Comparison of ENCODE assay signal across 24 mouse cellular contexts in the genomic region with DNA sequence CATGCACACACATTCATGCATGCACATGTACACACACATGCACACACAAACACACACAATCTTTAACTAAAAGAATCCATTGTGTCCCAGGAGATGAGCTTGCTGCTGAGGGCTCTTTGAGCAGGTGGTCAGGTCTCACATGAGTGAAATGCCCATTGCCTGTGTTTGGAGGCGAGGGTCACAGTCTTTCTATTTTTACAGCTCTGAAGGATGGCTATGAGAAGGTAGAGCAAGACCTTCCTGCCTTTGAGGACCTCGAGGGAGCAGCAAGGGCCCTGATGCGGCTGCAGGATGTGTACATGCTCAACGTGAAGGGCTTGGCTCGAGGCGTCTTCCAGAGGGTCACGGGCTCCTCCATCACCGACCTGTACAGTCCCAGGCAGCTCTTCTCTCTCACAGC. TPM values are rescaled to one million over a fixed set of nuclear protein-coding genes. Genes with fewer than 3 reads are reported as not detected.
DNase-seq lines count a peak whose midpoint lies in the region; ATAC-seq and TF ChIP-seq lines count a peak whose summit lies in the region.
"Had no signal": no experiment of that assay in that cellular context is flagged by ENCODE, and none has a peak within 500 bp of the region (broad histone marks: within the 10 kb centered on the region; RNA-seq: fewer than 3 reads in every experiment).

No protein-coding gene starts in this region.

- no peak for TF ChIP-seq CTCF in liver, postnatal 0 days (IDR thresholded peaks at IDR 0.05; ENCODE audit: low read depth)

- H3K9ac ChIP-seq in liver, postnatal 0 days (replicated peaks): no peak overlapping the region
- no peak overlapping the region for H3K9ac ChIP-seq in liver, embryonic 11.5 days (ENCODE audit: low read depth, low read length)
- H3K9ac ChIP-seq in neural tube, embryonic 15.5 days (replicated peaks): no peak overlapping the region
- H3K9ac ChIP-seq: embryonic facial prominence, embryonic 13.5 days; embryonic facial prominence, embryonic 15.5 days had no signal

- peak; percentile 85 for DNase-seq in heart, adult 11 months
- DNase-seq in heart, postnatal 36 days: no peak
- peak; percentile 9 for DNase-seq in liver, postnatal 0 days
- DNase-seq in liver, embryonic 11.5 days (ENCODE audit: low spot score): no peak
- peak; percentile 10 for DNase-seq in neural tube, embryonic 10.5 days (ENCODE audit: extremely low spot score, low spot score)
- DNase-seq in layer of hippocampus, postnatal 14 days (ENCODE audit: low spot score in 2 of 2): no peak
- DNase-seq: adrenal gland, adult 2 months; adrenal gland, postnatal 10 days; adrenal gland, postnatal 25 days; cerebellum, adult 11 months; cerebellum, adult 18-20 months; cerebellum, adult 8-10 months; cerebellum, adult 9-11 months; cerebellum, postnatal 14 days; cerebellum, postnatal 36 days; embryo, embryonic 11 days had no signal

- H3K4me3 ChIP-seq in liver, postnatal 0 days (ENCODE audit: low read depth, low read length): no peak overlapping the region
- H3K4me3 ChIP-seq in liver, embryonic 11.5 days (ENCODE audit: low read depth, low read length): no peak overlapping the region
- no peak overlapping the region for H3K4me3 ChIP-seq in neural tube, embryonic 15.5 days (replicated peaks)
- H3K4me3 ChIP-seq: embryonic facial prominence, embryonic 13.5 days; embryonic facial prominence, embryonic 15.5 days; erythroblast, embryonic 14.5 days; forebrain, embryonic 10.5 days had no signal

- TF ChIP-seq EP300 in liver, postnatal 0 days (IDR thresholded peaks at IDR 0.05; ENCODE audit: low read depth): no peak

- peaks cover 3% of the 10 kb centered on the region for H3K4me1 ChIP-seq in liver, postnatal 0 days (ENCODE audit: insufficient read depth)
- peaks cover 5% of the 10 kb centered on the region; the same call in 1 of the 2 replicates for H3K4me1 ChIP-seq in liver, embryonic 11.5 days (replicated peaks; ENCODE audit: control insufficient read depth, insufficient read depth, low read length)
- H3K4me1 ChIP-seq in neural tube, embryonic 15.5 days: peaks cover 12% of the 10 kb centered on the region

- 77% methylated on average over 8 of the region's 8 CpGs for WGBS in liver, postnatal 0 days (ENCODE audit: insufficient replicate concordance)
- WGBS in liver, embryonic 11.5 days: 75% methylated on average over 8 of the region's 8 CpGs
- 89% methylated on average over 8 of the region's 8 CpGs for WGBS in neural tube, embryonic 15.5 days

- no peaks in the 10 kb centered on the region for H3K27me3 ChIP-seq in liver, postnatal 0 days (ENCODE audit: insufficient read depth, low read length)
- peaks cover 8% of the 10 kb centered on the region for H3K27me3 ChIP-seq in liver, embryonic 11.5 days (replicated peaks; ENCODE audit: control insufficient read depth, insufficient read depth, low read length)
- no peaks in the 10 kb centered on the region for H3K27me3 ChIP-seq in neural tube, embryonic 15.5 days (replicated peaks)
- H3K27me3 ChIP-seq: embryonic facial prominence, embryonic 13.5 days; embryonic facial prominence, embryonic 15.5 days had no signal

- intact Hi-C loops in heart, postnatal 36 days (cut with DNase I): no loop called here

- no peaks in the 10 kb centered on the region for H3K9me3 ChIP-seq in liver, postnatal 0 days (ENCODE audit: low read length)
- no peaks in the 10 kb centered on the region; the same call in 1 of the 2 replicates for H3K9me3 ChIP-seq in liver, embryonic 11.5 days (ENCODE audit: control insufficient read depth, low read length)
- H3K9me3 ChIP-seq in neural tube, embryonic 15.5 days (replicated peaks): no peaks in the 10 kb centered on the region
- H3K9me3 ChIP-seq: embryonic facial prominence, embryonic 15.5 days; forebrain, embryonic 10.5 days had no signal

- no peak overlapping the region for H3K27ac ChIP-seq in liver, postnatal 0 days (ENCODE audit: low read depth)
- H3K27ac ChIP-seq in liver, embryonic 11.5 days (ENCODE audit: low read depth, low read length): no peak overlapping the region
- H3K27ac ChIP-seq in neural tube, embryonic 15.5 days (replicated peaks): no peak overlapping the region
- H3K27ac ChIP-seq: embryonic facial prominence, embryonic 13.5 days; embryonic facial prominence, embryonic 15.5 days; forebrain, embryonic 10.5 days had no signal

- no peak for ATAC-seq in liver, postnatal 0 days
- ATAC-seq in liver, embryonic 11.5 days (replicated peaks; ENCODE audit: low FRiP score): no peak
- no peak for ATAC-seq in neural tube, embryonic 15.5 days (ENCODE audit: low FRiP score)
- ATAC-seq: forebrain, embryonic 14.5 days; forebrain, embryonic 16.5 days had no signal

- H3K36me3 ChIP-seq in liver, postnatal 0 days (replicated peaks; ENCODE audit: insufficient read depth, low read length): no peaks in the 10 kb centered on the region
- no peaks in the 10 kb centered on the region for H3K36me3 ChIP-seq in liver, embryonic 11.5 days (ENCODE audit: control insufficient read depth, insufficient read depth, low read length)
- H3K36me3 ChIP-seq in neural tube, embryonic 15.5 days: no peaks in the 10 kb centered on the region
- H3K36me3 ChIP-seq: forebrain, embryonic 10.5 days had no signal

- H3K4me2 ChIP-seq in liver, postnatal 0 days (ENCODE audit: low read depth, low read length): no peak overlapping the region
- H3K4me2 ChIP-seq in liver, embryonic 11.5 days: no peak overlapping the region
- H3K4me2 ChIP-seq in neural tube, embryonic 15.5 days: no peak overlapping the region
- H3K4me2 ChIP-seq: embryonic facial prominence, embryonic 13.5 days; embryonic facial prominence, embryonic 15.5 days had no signal

RNA-seq across cellular contexts. Expression of a gene that starts 8.2 kb away (rescaled TPM):
- under 1 TPM; 0.27 to 0.58 TPM for total RNA-seq in heart, postnatal 36 days (2021)
- 0.19 and 0.27 TPM in 2 replicates for polyA plus RNA-seq in liver, postnatal 0 days (2015; fragmentation: Nextera tagmentation; extraction: Ambion mirVana)
- polyA plus RNA-seq in liver, embryonic 11.5 days (2014; fragmentation: Nextera tagmentation; extraction: Ambion mirVana): 5.9 and 7.1 TPM in 2 replicates
- polyA plus RNA-seq in neural tube, embryonic 15.5 days (2015; fragmentation: Nextera tagmentation; extraction: Ambion mirVana): 9.4 and 14.7 TPM in 2 replicates
- 1 to 10 TPM; 5.7 to 7.7 TPM for total RNA-seq in layer of hippocampus, postnatal 14 days (2021)
- total RNA-seq: common myeloid progenitor, adult 5-6 weeks had no signal
- polyA plus RNA-seq: erythroblast, embryonic 14.5 days had no signal

Comparison
In these comparisons a context has a peak if more than half of its experiments do, and no peak if none do; other contexts are left out.
1. DNase-seq: peak in heart, adult 11 months (single experiment), liver, postnatal 0 days (single experiment) and neural tube, embryonic 10.5 days (single experiment); none in heart, postnatal 36 days (0 of 2), liver, embryonic 11.5 days (single experiment) and layer of hippocampus, postnatal 14 days (0 of 2).